Mouse (Mus musculus): ENCODE results near the gene Fam20a. TPM values are rescaled to one million over a fixed set of nuclear protein-coding genes. Genes with fewer than 3 reads are reported as not detected.

Gene Fam20a
- polyA plus RNA-seq, 1 experiment from 2014 or later: 12.5 TPM

DNA sequence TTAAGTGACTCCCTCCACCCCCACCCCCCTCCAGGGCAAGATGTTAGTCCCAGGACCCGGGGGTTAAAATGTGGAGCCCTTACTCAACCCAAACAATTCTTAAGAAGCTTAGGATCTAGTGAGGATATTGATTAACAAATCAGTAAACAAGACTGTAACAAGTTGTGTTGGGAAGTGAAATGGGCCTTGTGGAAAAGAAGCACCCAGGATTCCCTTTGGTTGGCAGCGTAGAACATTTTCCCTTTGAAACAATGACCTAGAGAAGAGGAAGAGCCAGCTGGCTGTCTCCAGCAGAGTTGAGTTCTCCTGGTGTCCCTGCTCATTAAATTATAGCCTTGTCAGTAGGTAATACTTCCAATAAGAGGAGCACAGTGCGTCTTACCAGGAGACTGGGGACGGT, 13.3 kb downstream of the Fam20a start:
- TF ChIP-seq EP300 (IDR thresholded peaks at IDR 0.05) (no peak), CTCF (IDR thresholded peaks at IDR 0.05) (no peak)
- Histone ChIP-seq H3K9ac (replicated peaks; ENCODE audit: low read depth) (no peak overlapping the region), H3K4me2 (replicated peaks; ENCODE audit: low read depth, low read length) (no peak overlapping the region), H3K4me1 (ENCODE audit: insufficient read depth, low read depth, low read length) (no peaks in the 10 kb centered on the region), H3K27ac (ENCODE audit: low read length) (no peak overlapping the region), H3K36me3 (ENCODE audit: insufficient read depth, low read length) (no peaks in the 10 kb centered on the region), H3K27me3 (replicated peaks; ENCODE audit: insufficient read depth, low read length) (no peaks in the 10 kb centered on the region), H3K4me3 (ENCODE audit: low read depth, low read length) (no peak overlapping the region), H3K9me3 (ENCODE audit: low read length) (no peaks in the 10 kb centered on the region)
- ATAC-seq (no peak), DNase-seq (ENCODE audit: low spot score) (no peak)
- WGBS: 93% methylated on average over 4 of the region's 4 CpGs

- no peak overlapping the region for H3K27ac ChIP-seq (ENCODE audit: low read length)
- no peak overlapping the region for H3K4me3 ChIP-seq (ENCODE audit: low read depth, low read length)
- TF ChIP-seq CTCF (IDR thresholded peaks at IDR 0.05) (no peak), EP300 (IDR thresholded peaks at IDR 0.05) (no peak)
- DNase-seq (ENCODE audit: low spot score): no peak
- no peaks in the 10 kb centered on the region for H3K9me3 ChIP-seq (ENCODE audit: low read length)
- H3K4me1 ChIP-seq (ENCODE audit: insufficient read depth, low read depth, low read length): no peaks in the 10 kb centered on the region
- 68% methylated on average over 3 of the region's 3 CpGs for WGBS
- no peaks in the 10 kb centered on the region for H3K27me3 ChIP-seq (replicated peaks; ENCODE audit: insufficient read depth, low read length)
- no peak overlapping the region for H3K9ac ChIP-seq (replicated peaks; ENCODE audit: low read depth)
- ATAC-seq: no peak
- H3K4me2 ChIP-seq (replicated peaks; ENCODE audit: low read depth, low read length): no peak overlapping the region
- H3K36me3 ChIP-seq (ENCODE audit: insufficient read depth, low read length): no peaks in the 10 kb centered on the region
These were observed 14.6 kb downstream of the Fam20a start for GRCm38 (mm10) chr11:109707442-109707841.

GRCm38 (mm10) chr11:109706586-109706985, 15.5 kb downstream of the Fam20a start:
- Histone ChIP-seq H3K27me3 (replicated peaks; ENCODE audit: insufficient read depth, low read length) (no peaks in the 10 kb centered on the region), H3K4me3 (ENCODE audit: low read depth, low read length) (no peak overlapping the region), H3K9me3 (ENCODE audit: low read length) (no peaks in the 10 kb centered on the region), H3K27ac (ENCODE audit: low read length) (no peak overlapping the region), H3K36me3 (ENCODE audit: insufficient read depth, low read length) (no peaks in the 10 kb centered on the region), H3K4me2 (replicated peaks; ENCODE audit: low read depth, low read length) (no peak overlapping the region), H3K4me1 (ENCODE audit: insufficient read depth, low read depth, low read length) (no peaks in the 10 kb centered on the region), H3K9ac (replicated peaks; ENCODE audit: low read depth) (no peak overlapping the region)
- ATAC-seq (no peak), DNase-seq (ENCODE audit: low spot score) (no peak)
- WGBS: 65% methylated on average over 4 of the region's 4 CpGs
- TF ChIP-seq EP300 (IDR thresholded peaks at IDR 0.05): no peak
- TF ChIP-seq CTCF (IDR thresholded peaks at IDR 0.05): no peak

DNA sequence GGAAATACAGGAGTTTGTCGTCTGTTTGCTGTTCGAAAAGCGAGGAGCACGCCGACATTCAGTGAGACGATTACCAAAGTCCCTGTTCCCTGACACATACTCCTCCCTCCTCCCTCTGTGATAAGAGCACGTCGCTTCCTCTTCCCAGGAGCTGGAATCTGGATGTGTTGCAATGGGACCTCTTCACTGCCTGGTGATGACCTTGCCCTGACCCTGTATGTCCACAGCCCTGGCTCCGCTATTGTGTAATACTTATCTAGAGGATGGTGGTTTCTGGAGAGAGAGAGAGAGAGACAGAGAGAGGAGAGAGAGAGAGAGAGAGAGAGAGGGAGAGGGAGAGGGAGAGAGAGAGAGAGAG, 16.0 kb downstream of the Fam20a start:
- Histone ChIP-seq H3K4me1 (ENCODE audit: insufficient read depth, low read depth, low read length) (no peaks in the 10 kb centered on the region), H3K4me3 (ENCODE audit: low read depth, low read length) (no peak overlapping the region), H3K27ac (ENCODE audit: low read length) (no peak overlapping the region), H3K36me3 (ENCODE audit: insufficient read depth, low read length) (no peaks in the 10 kb centered on the region), H3K9ac (replicated peaks; ENCODE audit: low read depth) (no peak overlapping the region), H3K9me3 (ENCODE audit: low read length) (no peaks in the 10 kb centered on the region), H3K27me3 (replicated peaks; ENCODE audit: insufficient read depth, low read length) (no peaks in the 10 kb centered on the region), H3K4me2 (replicated peaks; ENCODE audit: low read depth, low read length) (no peak overlapping the region)
- peak; percentile 81 for ATAC-seq
- no peak for TF ChIP-seq EP300 (IDR thresholded peaks at IDR 0.05)
- TF ChIP-seq CTCF (IDR thresholded peaks at IDR 0.05): no peak
- peak; percentile 84 for DNase-seq (ENCODE audit: low spot score)
- WGBS: 11% methylated on average over 9 of the region's 9 CpGs

- H3K4me3 ChIP-seq (ENCODE audit: low read depth, low read length): no peak overlapping the region
- H3K4me2 ChIP-seq (replicated peaks; ENCODE audit: low read depth, low read length): no peak overlapping the region
- no peak for ATAC-seq
- H3K36me3 ChIP-seq (ENCODE audit: insufficient read depth, low read length): no peaks in the 10 kb centered on the region
- H3K9ac ChIP-seq (replicated peaks; ENCODE audit: low read depth): no peak overlapping the region
- TF ChIP-seq EP300 (IDR thresholded peaks at IDR 0.05) (no peak), CTCF (IDR thresholded peaks at IDR 0.05) (no peak)
- DNase-seq (ENCODE audit: low spot score): no peak
- H3K27ac ChIP-seq (ENCODE audit: low read length): no peak overlapping the region
- no peaks in the 10 kb centered on the region for H3K9me3 ChIP-seq (ENCODE audit: low read length)
- H3K4me1 ChIP-seq (ENCODE audit: insufficient read depth, low read depth, low read length): no peaks in the 10 kb centered on the region
- H3K27me3 ChIP-seq (replicated peaks; ENCODE audit: insufficient read depth, low read length): no peaks in the 10 kb centered on the region
- 64% methylated on average over 9 of the region's 9 CpGs for WGBS
These were observed 16.6 kb downstream of the Fam20a start for GRCm38 (mm10) chr11:109705336-109706054.

GRCm38 (mm10) chr11:109704311-109705205, 17.5 kb downstream of the Fam20a start:
- Histone ChIP-seq H3K9me3 (ENCODE audit: low read length) (no peaks in the 10 kb centered on the region), H3K27me3 (replicated peaks; ENCODE audit: insufficient read depth, low read length) (no peaks in the 10 kb centered on the region), H3K27ac (ENCODE audit: low read length) (no peak overlapping the region), H3K4me2 (replicated peaks; ENCODE audit: low read depth, low read length) (no peak overlapping the region), H3K36me3 (ENCODE audit: insufficient read depth, low read length) (no peaks in the 10 kb centered on the region), H3K4me1 (ENCODE audit: insufficient read depth, low read depth, low read length) (no peaks in the 10 kb centered on the region), H3K9ac (replicated peaks; ENCODE audit: low read depth) (no peak overlapping the region), H3K4me3 (ENCODE audit: low read depth, low read length) (no peak overlapping the region)
- DNase-seq (ENCODE audit: low spot score) (no peak), ATAC-seq (no peak)
- 92% methylated on average over 22 of the region's 22 CpGs for WGBS
- TF ChIP-seq CTCF (IDR thresholded peaks at IDR 0.05) (no peak), EP300 (IDR thresholded peaks at IDR 0.05) (no peak)
